Mouse (Mus musculus) layer of hippocampus, adult 2 months (tissue): ENCODE measurements at regions not wholly inside any gene's neighbourhood (a gene's known extent, or its start where the extent isn't known, plus 50 kb on each side); places are given as distances from the start of the nearest gene placed in this dataset.
A peak's percentile ranks its signal among the peaks of the same experiment; 100 is the strongest.

Source experiments
- DNase-seq, 2 experiments: peaks; one replicate each; pipeline ENCODE4 v3.0.0; 2022; ENCODE audit warnings: low spot score in 2 of 2
- H3K27ac ChIP-seq: fragments of 200-600 bp; 2 replicates; pipeline ENCODE4 v1.8.1; 2022
- H3K4me3 ChIP-seq: fragments of 200-600 bp; 2 replicates; pipeline ENCODE4 v1.8.1; 2022; ENCODE audit warnings: mild to moderate bottlenecking
- CTCF ChIP-seq: fragments of 200-600 bp; conservative IDR thresholded peaks from 2 replicates; pipeline ENCODE4 v1.8.1; 2022; ENCODE audit warnings: antibody characterized with exemption, mild to moderate bottlenecking, moderate library complexity

DNA sequence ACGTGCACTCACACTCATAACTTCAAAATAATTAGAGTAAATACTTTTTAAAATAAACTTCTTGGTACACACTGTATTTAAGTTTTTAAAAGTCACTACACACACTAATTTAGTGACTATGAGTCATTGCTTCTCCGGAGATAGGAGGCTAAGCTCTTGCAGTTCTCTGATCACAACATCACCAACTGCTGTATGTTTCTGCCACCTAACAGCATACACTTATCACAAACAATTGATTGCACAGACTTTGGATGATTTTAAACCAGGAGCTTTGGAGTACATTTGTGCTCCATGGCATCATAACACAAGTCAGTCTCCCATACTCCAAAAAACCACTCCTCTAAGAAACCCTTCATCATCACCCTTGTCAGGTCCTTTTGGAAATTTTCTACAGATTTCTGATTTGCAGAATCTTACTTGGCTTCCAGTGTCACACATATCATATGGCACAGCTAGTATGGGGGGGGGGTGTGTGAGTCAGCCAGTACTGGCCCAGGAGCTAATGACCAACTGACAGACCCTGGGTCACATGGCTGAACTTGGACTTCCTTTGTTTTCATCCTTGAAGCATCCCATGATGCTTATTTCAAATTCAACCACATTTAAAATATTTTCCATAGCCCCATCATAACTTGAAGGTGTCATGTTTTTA lies 179.1 kb upstream of the Tmtc1 start:
- TF ChIP-seq CTCF, result no peak
- Histone ChIP-seq H3K4me3 (no peak overlapping the region), H3K27ac (no peak overlapping the region)
- DNase-seq, result no peak

DNA sequence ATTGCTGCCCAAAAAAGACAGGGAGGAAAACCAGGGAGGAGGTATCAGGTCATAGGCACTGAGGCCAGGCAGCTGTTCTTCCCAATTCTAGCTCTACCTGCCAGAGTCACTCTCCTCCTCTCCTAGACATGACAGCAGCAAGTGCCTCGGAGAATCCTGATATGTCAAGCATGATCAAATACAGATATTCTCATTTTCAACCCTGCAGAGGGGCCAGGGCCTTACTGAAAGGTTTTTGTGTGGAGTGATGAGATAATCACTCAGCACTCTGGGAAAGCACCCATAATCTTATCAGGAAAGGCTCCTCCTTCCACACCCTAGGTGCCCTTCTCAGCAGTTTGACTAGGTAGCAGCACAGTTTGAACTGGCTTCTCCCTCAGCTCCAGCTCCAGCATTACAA lies 175.8 kb upstream of the Tmtc1 start:
- DNase-seq, result no peak
- no peak for TF ChIP-seq CTCF

GRCm38 (mm10) chr6:148615931-148616330 lies 171.7 kb upstream of the Tmtc1 start:
- H3K27ac ChIP-seq, result no peak overlapping the region
- no peak for DNase-seq
- H3K4me3 ChIP-seq, result no peak overlapping the region
- no peak for TF ChIP-seq CTCF

More for the DNA sequence above, 175.8 kb upstream of the Tmtc1 start:
- no peak overlapping the region for H3K27ac ChIP-seq
- H3K4me3 ChIP-seq, result no peak overlapping the region

DNA sequence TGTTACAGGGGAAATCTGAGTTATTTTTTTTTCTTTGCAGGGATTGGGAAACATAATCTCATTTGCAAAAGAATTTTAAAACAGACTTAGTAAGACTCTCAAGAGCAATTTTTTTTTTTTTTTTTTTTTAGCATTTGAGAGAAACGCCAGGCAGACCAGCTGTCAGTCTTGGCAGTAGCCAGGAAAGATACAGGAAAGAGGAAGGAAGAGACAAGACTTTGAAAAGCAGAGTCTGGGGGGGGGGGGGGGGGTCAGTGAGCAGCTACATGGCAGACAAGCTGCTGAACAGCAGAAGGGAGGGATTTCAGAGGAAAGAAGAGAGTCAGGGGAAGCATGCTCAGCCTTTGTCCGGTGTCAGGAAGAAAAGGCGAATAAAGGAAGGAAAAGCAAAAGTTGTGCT lies 171.3 kb upstream of the Tmtc1 start:
- H3K4me3 ChIP-seq, result no peak overlapping the region
- no peak for DNase-seq
- no peak for TF ChIP-seq CTCF
- H3K27ac ChIP-seq, result no peak overlapping the region

DNA sequence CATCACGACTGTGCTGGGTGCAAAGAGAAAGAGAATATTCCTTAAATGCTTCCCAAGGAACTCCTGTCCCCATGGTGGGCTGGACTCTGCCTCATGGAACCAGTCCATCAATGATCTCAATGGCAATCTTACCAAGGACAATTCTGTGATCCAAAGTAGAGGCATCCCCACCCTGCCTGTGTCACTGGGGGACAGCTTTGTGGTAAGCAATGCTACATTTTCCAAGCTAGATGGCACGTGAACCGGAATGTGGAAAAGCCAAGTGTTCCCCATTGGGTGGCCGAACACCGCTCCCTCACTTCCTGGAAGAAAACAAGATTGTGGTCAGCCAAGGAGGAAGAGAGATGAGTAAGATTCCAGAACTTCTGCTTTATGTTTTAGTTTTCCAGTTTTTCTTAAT lies 164.7 kb upstream of the Tmtc1 start:
- H3K4me3 ChIP-seq, result no peak overlapping the region
- TF ChIP-seq CTCF, result no peak
- H3K27ac ChIP-seq, result no peak overlapping the region
- DNase-seq, result no peak

DNA sequence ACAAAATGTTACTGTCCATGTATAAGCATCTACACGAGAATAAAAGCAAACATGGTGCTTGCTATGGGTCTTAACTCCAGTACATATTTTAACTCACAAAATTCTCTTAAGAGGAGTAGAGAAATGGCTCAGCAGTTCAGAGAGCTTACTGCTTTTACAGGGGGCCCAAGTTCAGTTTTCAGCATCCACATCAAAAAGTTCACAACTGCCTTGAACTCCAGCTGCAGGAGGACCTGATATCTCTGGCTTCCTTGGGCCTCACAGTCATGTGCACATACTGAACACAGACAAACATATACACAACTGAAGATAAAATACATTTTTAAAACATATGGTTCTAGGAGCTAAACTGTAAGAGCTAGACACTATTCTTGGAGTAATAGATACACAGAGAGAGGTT lies 161.0 kb upstream of the Tmtc1 start:
- no peak overlapping the region for H3K27ac ChIP-seq
- no peak for TF ChIP-seq CTCF
- no peak overlapping the region for H3K4me3 ChIP-seq
- no peak for DNase-seq

- no peak overlapping the region for H3K27ac ChIP-seq
- no peak overlapping the region for H3K4me3 ChIP-seq
- TF ChIP-seq CTCF, result no peak
- DNase-seq, result no peak
Observed at GRCm38 (mm10) chr6:148604790-148605189, 160.6 kb upstream of the Tmtc1 start.

DNA sequence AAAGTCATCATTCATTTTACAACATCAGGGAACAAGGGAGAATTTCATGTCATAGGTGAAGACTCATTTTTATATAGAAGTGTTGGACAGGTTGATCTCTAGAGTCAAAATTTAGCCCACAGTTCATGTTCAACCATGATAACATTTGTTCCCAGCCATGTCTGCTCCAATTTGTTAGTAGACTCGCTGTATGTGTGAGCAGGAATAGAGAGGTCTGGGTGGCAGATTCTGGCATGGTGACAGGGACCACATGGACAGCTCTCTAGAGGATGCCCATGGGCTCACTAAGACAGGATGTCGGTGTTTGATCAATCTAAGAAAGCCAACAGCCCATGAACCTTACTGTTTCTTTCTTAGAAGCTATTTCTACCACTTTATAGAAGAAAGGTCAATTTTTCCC lies 159.7 kb upstream of the Tmtc1 start:
- DNase-seq, result no peak
- no peak for TF ChIP-seq CTCF
- Histone ChIP-seq H3K4me3 (no peak overlapping the region), H3K27ac (no peak overlapping the region)

- Histone ChIP-seq H3K27ac (no peak overlapping the region), H3K4me3 (no peak overlapping the region)
- TF ChIP-seq CTCF, result no peak
- no peak for DNase-seq
Observed at GRCm38 (mm10) chr6:148603460-148603859, 159.3 kb upstream of the Tmtc1 start.

- Histone ChIP-seq H3K27ac (no peak overlapping the region), H3K4me3 (no peak overlapping the region)
- DNase-seq, result no peak
- no peak for TF ChIP-seq CTCF
Observed at GRCm38 (mm10) chr6:148602894-148603293, 158.7 kb upstream of the Tmtc1 start.

- no peak for DNase-seq
- Histone ChIP-seq H3K4me3 (no peak overlapping the region), H3K27ac (no peak overlapping the region)
- no peak for TF ChIP-seq CTCF
Observed at GRCm38 (mm10) chr6:148600934-148601333, 156.7 kb upstream of the Tmtc1 start.

GRCm38 (mm10) chr6:148599473-148599872 lies 155.3 kb upstream of the Tmtc1 start:
- Histone ChIP-seq H3K27ac (no peak overlapping the region), H3K4me3 (no peak overlapping the region)
- no peak for DNase-seq
- TF ChIP-seq CTCF, result no peak

DNA sequence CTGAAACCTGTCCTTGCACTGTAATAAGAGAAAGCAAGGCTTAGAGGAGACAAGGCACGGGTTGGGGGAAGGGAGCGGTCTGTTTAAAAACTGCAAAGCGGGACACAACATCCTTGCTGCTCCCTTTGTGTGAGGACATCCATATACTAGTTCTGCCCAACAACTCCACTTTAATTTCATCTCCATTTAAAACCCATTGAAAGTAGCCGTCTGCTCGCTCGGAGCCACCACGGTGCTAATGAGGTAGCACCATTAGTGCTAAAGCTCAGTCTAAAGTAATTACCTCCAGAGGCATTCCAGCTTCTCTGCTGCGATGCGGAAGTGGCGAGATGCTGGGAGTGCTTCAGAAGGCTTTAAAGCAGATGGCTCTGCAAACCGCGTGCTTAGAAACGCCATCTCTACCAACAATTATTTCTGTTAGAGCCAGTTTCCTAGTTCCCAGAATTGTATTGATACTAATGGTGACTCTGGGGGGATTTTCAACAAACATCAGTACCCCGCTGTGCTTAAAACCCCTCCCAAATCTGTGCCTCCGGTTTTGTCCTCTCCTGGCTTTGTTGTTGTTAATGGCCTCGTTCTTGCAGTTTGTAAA lies 154.7 kb upstream of the Tmtc1 start:
- Histone ChIP-seq H3K4me3 (peak overlapping the region; percentile 27), H3K27ac (0 out of 2 replicates have a peak overlapping the region, but pooled peaks have one; percentile 23)
- no peak for DNase-seq
- TF ChIP-seq CTCF, result no peak

DNA sequence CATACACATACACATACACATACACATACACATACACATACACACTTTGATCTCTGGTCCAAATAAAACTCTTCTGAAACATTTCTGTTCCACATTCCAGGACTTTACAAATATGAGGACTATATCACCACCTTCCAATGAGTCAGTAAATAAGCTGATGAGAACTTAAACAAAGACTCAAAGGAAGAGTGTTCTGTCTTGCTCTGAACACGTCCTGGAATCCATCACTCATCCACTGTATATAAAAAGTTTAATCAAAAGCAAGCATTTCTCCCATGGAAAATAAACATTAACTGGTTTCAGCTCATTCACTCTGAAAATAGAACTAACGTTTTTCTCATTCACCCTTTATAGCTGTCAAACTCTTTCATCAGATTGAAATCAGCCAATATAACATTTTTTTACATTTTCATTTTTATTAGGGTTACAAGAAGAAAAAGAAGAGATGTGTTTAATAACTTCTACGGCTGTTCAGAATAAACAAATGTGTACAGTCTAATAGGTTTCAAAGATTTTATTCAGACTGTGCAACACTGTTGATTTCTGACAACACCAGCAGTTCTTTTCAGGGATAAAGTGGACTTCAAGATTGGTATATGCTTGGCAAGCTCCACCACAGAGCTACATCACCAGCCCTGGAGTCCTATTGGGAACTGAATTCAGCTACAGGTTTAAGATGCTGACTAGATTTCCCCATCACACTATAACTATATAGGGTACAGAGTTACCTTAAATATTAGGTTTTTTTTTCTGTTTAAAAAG lies 151.0 kb upstream of the Tmtc1 start:
- no peak for TF ChIP-seq CTCF
- Histone ChIP-seq H3K4me3 (no peak overlapping the region), H3K27ac (no peak overlapping the region)
- no peak for DNase-seq
